Mouse (Mus musculus): Measurements from ENCODE around the gene Hmga2. TPM values are rescaled to one million over a fixed set of nuclear protein-coding genes. Genes with fewer than 3 reads are reported as not detected.

Gene Hmga2
- polyA plus RNA-seq, 1 experiment from 2014 or later = 24.7 TPM

DNA sequence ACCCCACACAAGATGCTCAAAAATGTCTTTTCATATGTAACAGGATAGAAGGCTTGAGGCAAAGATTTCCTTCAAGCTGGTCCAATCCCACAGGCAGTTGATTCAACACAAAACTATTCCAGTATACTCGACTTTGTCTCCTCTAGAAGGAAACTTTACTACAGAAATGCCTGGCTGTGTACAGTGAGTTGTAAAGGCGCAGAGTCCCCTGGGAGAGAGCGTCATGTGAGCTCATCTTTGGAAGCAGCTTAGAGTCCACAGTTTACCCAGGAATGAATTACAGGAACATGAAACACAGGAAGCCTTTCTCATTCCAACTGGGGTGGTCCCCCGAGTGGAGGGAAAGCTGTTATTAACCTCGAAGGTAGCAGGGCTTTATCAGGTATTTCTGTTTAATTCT is 11.1 kb downstream of the Hmga2 start:
- Histone ChIP-seq H3K4me3 (no peak overlapping the region), H3K4me1 (no peaks in the 10 kb centered on the region), H3K9ac (no peak overlapping the region), H3K27ac (no peak overlapping the region), H3K9me3 (no peaks in the 10 kb centered on the region), H3K27me3 (replicated peaks) (no peaks in the 10 kb centered on the region), H3K36me3 (peaks cover 8% of the 10 kb centered on the region), H3K4me2 (replicated peaks) (no peak overlapping the region)
- 83% methylated on average over 5 of the region's 5 CpGs for WGBS
- ATAC-seq (ENCODE audit: low FRiP score, low read depth) = no peak

- WGBS = 41% methylated on average over 5 of the region's 5 CpGs
- Histone ChIP-seq H3K27me3 (replicated peaks) (no peaks in the 10 kb centered on the region), H3K9me3 (no peaks in the 10 kb centered on the region), H3K4me3 (no peak overlapping the region), H3K27ac (no peak overlapping the region), H3K9ac (no peak overlapping the region), H3K4me1 (no peaks in the 10 kb centered on the region), H3K36me3 (peaks cover 4% of the 10 kb centered on the region), H3K4me2 (replicated peaks) (no peak overlapping the region)
- no peak for ATAC-seq (ENCODE audit: low FRiP score, low read depth)
Observed at GRCm38 (mm10) chr10:120461769-120462168, 14.5 kb downstream of the Hmga2 start.

DNA sequence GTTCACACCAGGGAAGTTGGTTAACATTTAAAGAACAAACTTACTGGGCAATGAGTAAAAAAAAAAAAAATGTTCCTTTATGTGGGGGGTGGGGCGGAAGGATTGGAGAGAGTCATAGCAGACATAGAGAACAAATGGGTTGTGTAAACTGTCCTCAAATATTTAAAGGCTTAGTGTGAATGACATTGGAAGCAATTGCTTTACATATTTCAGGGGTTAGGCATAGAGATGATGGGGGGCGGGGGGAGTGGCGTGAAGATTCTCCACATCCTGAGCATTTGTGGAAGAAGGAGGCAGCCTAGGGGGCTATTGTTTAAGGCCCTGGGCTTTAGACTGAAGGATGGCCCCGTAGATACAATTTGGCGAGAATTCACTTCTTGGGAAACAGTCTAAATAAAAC is 15.0 kb downstream of the Hmga2 start:
- Histone ChIP-seq H3K27ac (no peak overlapping the region), H3K9ac (no peak overlapping the region), H3K4me2 (replicated peaks) (no peak overlapping the region), H3K36me3 (peaks cover 4% of the 10 kb centered on the region), H3K27me3 (replicated peaks) (no peaks in the 10 kb centered on the region), H3K4me3 (no peak overlapping the region), H3K9me3 (no peaks in the 10 kb centered on the region), H3K4me1 (no peaks in the 10 kb centered on the region)
- ATAC-seq (ENCODE audit: low FRiP score, low read depth) = no peak
- 84% methylated on average over 5 of the region's 5 CpGs for WGBS

- Histone ChIP-seq H3K36me3 (peaks cover 4% of the 10 kb centered on the region), H3K9me3 (no peaks in the 10 kb centered on the region), H3K4me1 (no peaks in the 10 kb centered on the region), H3K9ac (no peak overlapping the region), H3K4me2 (replicated peaks) (no peak overlapping the region), H3K4me3 (no peak overlapping the region), H3K27me3 (replicated peaks) (no peaks in the 10 kb centered on the region), H3K27ac (no peak overlapping the region)
- 94% methylated on average over 8 of the region's 8 CpGs for WGBS
- no peak for ATAC-seq (ENCODE audit: low FRiP score, low read depth)
Observed at GRCm38 (mm10) chr10:120458866-120459265, 17.4 kb downstream of the Hmga2 start.

DNA sequence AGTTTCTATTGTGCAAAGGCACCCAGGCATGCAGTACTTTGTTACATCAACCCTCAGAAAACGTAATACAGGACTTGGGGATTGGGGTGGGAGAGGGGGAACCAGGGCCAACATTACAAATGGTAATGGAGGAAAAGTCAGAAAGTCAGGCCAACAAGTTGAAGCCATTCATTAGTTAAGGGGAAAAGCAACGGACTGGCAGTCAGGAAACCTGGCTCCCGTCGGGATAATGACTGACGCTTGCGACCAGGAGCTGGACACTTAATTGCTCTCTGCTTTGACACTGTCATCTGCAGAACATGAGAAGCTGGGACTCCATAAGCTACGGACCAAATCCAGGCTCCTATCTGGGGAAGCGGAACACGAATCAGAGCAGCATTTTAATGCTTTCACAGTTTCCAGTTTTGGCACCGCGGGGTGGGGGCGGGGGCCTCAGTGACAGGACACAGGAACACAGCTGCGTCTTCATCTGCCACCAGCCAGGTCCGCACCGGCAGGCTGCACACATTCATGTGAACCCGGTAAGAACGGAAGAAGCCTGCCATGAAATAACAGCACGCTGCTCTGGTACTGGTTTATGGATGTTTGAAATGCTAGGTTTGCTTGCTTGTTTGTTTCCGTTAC is 26.5 kb downstream of the Hmga2 start:
- Histone ChIP-seq H3K9me3 (no peaks in the 10 kb centered on the region), H3K36me3 (no peaks in the 10 kb centered on the region), H3K27me3 (replicated peaks) (no peaks in the 10 kb centered on the region), H3K4me2 (replicated peaks) (peak overlapping the region; percentile 35), H3K4me3 (no peak overlapping the region), H3K27ac (no peak overlapping the region), H3K9ac (no peak overlapping the region), H3K4me1 (peaks cover 13% of the 10 kb centered on the region; the same call in 1 of the 2 replicates)
- 58% methylated on average over 19 of the region's 19 CpGs for WGBS
- no peak for ATAC-seq (ENCODE audit: low FRiP score, low read depth)

GRCm38 (mm10) chr10:120446799-120447198 is 29.5 kb downstream of the Hmga2 start:
- H3K27me3 ChIP-seq (replicated peaks) = no peaks in the 10 kb centered on the region
- H3K27ac ChIP-seq = no peak overlapping the region
- H3K4me3 ChIP-seq = no peak overlapping the region
- H3K9me3 ChIP-seq = no peaks in the 10 kb centered on the region
- 94% methylated on average over 6 of the region's 6 CpGs for WGBS
- no peaks in the 10 kb centered on the region for H3K36me3 ChIP-seq
- no peak overlapping the region for H3K9ac ChIP-seq
- ATAC-seq (ENCODE audit: low FRiP score, low read depth) = no peak
- H3K4me2 ChIP-seq (replicated peaks) = no peak overlapping the region
- peaks cover 10% of the 10 kb centered on the region for H3K4me1 ChIP-seq

GRCm38 (mm10) chr10:120446206-120446605 is 30.1 kb downstream of the Hmga2 start:
- Histone ChIP-seq H3K4me3 (no peak overlapping the region), H3K36me3 (no peaks in the 10 kb centered on the region), H3K9me3 (no peaks in the 10 kb centered on the region), H3K27me3 (replicated peaks) (no peaks in the 10 kb centered on the region), H3K27ac (no peak overlapping the region), H3K9ac (no peak overlapping the region), H3K4me1 (peaks cover 15% of the 10 kb centered on the region), H3K4me2 (replicated peaks) (no peak overlapping the region)
- 75% methylated on average over 9 of the region's 9 CpGs for WGBS
- ATAC-seq (ENCODE audit: low FRiP score, low read depth) = no peak

- Histone ChIP-seq H3K4me1 (peaks cover 12% of the 10 kb centered on the region), H3K9me3 (no peaks in the 10 kb centered on the region), H3K4me3 (no peak overlapping the region), H3K36me3 (no peaks in the 10 kb centered on the region), H3K4me2 (replicated peaks) (no peak overlapping the region), H3K27me3 (replicated peaks) (no peaks in the 10 kb centered on the region), H3K27ac (no peak overlapping the region), H3K9ac (no peak overlapping the region)
- no peak for ATAC-seq (ENCODE audit: low FRiP score, low read depth)
- 60% methylated on average over 9 of the region's 9 CpGs for WGBS
Observed at GRCm38 (mm10) chr10:120444463-120445070, 31.7 kb downstream of the Hmga2 start.

DNA sequence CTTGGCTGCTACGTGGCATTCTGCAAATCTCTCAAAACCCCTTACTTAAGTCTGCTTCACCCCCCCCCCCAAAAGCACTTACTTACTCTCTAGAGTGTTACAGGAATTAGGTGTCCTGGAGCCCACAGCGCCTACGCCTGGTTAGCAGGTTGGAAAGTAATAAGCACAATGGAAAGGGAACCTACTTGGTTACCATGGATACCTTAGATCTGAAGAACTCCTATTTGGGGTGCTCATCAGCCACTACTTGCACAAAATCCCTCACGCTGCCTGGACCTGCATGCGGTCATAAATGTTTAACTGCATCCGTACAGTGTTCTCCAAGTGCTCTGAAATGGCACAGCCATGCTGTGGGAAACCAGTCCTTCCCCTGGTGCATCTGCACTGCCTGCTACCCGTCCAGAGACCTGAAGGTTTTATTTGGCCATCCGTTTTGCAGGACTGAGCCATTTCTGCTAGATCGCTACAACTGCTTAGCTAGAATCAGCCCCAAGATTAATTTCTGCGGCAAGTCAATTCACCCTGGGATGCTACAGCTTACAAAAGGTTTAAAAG is 32.4 kb downstream of the Hmga2 start:
- Histone ChIP-seq H3K4me3 (no peak overlapping the region), H3K4me2 (replicated peaks) (no peak overlapping the region), H3K9me3 (no peaks in the 10 kb centered on the region), H3K27me3 (replicated peaks) (no peaks in the 10 kb centered on the region), H3K4me1 (peaks cover 8% of the 10 kb centered on the region; the same call in 1 of the 2 replicates), H3K27ac (no peak overlapping the region), H3K9ac (no peak overlapping the region), H3K36me3 (no peaks in the 10 kb centered on the region)
- no peak for ATAC-seq (ENCODE audit: low FRiP score, low read depth)
- 64% methylated on average over 10 of the region's 10 CpGs for WGBS

GRCm38 (mm10) chr10:120441254-120441653 is 35.0 kb downstream of the Hmga2 start:
- Histone ChIP-seq H3K36me3 (no peaks in the 10 kb centered on the region), H3K27ac (no peak overlapping the region), H3K4me1 (peaks cover 8% of the 10 kb centered on the region; the same call in 1 of the 2 replicates), H3K27me3 (replicated peaks) (no peaks in the 10 kb centered on the region), H3K4me2 (replicated peaks) (no peak overlapping the region), H3K9me3 (no peaks in the 10 kb centered on the region), H3K4me3 (no peak overlapping the region), H3K9ac (no peak overlapping the region)
- ATAC-seq (ENCODE audit: low FRiP score, low read depth) = no peak
- 52% methylated on average over 11 of the region's 11 CpGs for WGBS

GRCm38 (mm10) chr10:120434433-120434832 is 41.8 kb downstream of the Hmga2 start:
- H3K4me3 ChIP-seq = no peak overlapping the region
- no peaks in the 10 kb centered on the region for H3K9me3 ChIP-seq
- no peak overlapping the region for H3K27ac ChIP-seq
- no peak overlapping the region for H3K9ac ChIP-seq
- H3K27me3 ChIP-seq (replicated peaks) = no peaks in the 10 kb centered on the region
- WGBS = 39% methylated on average over 7 of the region's 7 CpGs
- no peak for ATAC-seq (ENCODE audit: low FRiP score, low read depth)
- no peaks in the 10 kb centered on the region for H3K36me3 ChIP-seq
- H3K4me2 ChIP-seq (replicated peaks) = no peak overlapping the region
- peaks cover 15% of the 10 kb centered on the region for H3K4me1 ChIP-seq

DNA sequence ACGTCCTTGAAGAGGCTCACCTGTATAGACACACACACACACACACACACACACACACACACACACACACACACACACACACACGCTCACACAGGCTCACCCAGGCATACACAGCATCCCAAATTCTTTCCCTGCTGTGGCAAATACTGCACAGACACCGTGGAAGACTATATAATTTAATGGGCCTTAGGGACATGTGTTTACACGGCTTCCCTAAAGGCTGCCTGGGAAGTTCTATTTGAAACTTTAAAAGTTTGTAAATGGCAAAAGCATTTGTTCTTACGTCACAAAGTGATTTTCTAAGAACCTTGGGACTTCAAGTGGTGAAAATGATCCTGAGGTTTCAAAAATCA is 42.8 kb downstream of the Hmga2 start:
- no peak overlapping the region for H3K4me3 ChIP-seq
- H3K4me1 ChIP-seq = peaks cover 21% of the 10 kb centered on the region
- 16% methylated on average over 5 of the region's 5 CpGs for WGBS
- no peak overlapping the region for H3K4me2 ChIP-seq (replicated peaks)
- no peak overlapping the region for H3K9ac ChIP-seq
- H3K27me3 ChIP-seq (replicated peaks) = no peaks in the 10 kb centered on the region
- H3K36me3 ChIP-seq = no peaks in the 10 kb centered on the region
- no peaks in the 10 kb centered on the region for H3K9me3 ChIP-seq
- no peak overlapping the region for H3K27ac ChIP-seq
- ATAC-seq (ENCODE audit: low FRiP score, low read depth) = 0 out of 2 replicates have a peak, but pooled peaks have one; percentile 7
